Mouse (Mus musculus): ENCODE measurements at regions not wholly inside any gene's neighbourhood (a gene's known extent, or its start where the extent isn't known, plus 50 kb on each side); places are given as distances from the start of the nearest gene placed in this dataset.

DNA sequence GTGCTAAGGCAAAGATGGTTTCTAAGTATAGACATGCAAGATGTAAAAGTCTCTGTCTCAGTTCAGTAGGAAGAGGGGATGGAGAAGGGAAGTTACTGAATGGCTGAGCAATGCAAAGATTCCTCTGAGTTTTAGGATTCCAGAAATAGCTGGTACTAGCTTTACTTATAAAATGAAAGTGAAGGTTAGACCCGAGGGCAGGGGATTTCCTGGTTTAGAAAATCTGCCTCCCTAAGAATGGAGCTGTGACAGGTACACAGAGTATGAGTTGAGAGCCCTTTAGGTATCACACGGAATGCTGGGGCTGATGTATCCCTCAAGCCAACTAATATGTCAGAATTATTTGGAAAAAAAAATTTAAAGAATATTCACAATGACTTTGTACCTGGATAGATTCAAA is 69.0 kb upstream of the Ppp1r12a start:
- Histone ChIP-seq H3K27ac (ENCODE audit: control insufficient read depth, low read depth, low read length) (no peak overlapping the region), H3K79me2 (ENCODE audit: control insufficient read depth, insufficient read depth, low read length, poor library complexity) (no peaks in the 10 kb centered on the region), H3K9ac (ENCODE audit: control insufficient read depth, low read depth, low read length, poor library complexity, severe bottlenecking) (no peak overlapping the region), H3K27me3 (ENCODE audit: control insufficient read depth in 1 of 2, insufficient read depth in 2 of 2, low read length in 2 of 2) (no peaks in the 10 kb centered on the region), H3K4me1 (ENCODE audit: control insufficient read depth in 1 of 2, insufficient read depth in 2 of 2, low read length in 2 of 2) (peaks cover 0 to 5% of the 10 kb centered on the region in 2 experiments; a peak in 2 of 4 replicates), H3K36me3 (ENCODE audit: control insufficient read depth in 1 of 2, insufficient read depth in 2 of 2, low read length in 2 of 2) (peaks cover 0 to 4% of the 10 kb centered on the region in 2 experiments; a peak in 2 of 4 replicates), H3K4me3 (ENCODE audit: control insufficient read depth in 1 of 2, insufficient read depth in 1 of 2, low read depth in 2 of 2, low read length in 2 of 2) (no peak overlapping the region), H3K9me3 (replicated peaks; ENCODE audit: insufficient read depth, low read length) (no peaks in the 10 kb centered on the region)
- DNase-seq (ENCODE audit: low read depth, low spot score): no peak
- TF ChIP-seq RAD21 (IDR thresholded peaks at IDR 0.05; ENCODE audit: low read depth, low read length) (no peak), HCFC1 (IDR thresholded peaks at IDR 0.05; ENCODE audit: low read depth, low read length) (no peak)

DNA sequence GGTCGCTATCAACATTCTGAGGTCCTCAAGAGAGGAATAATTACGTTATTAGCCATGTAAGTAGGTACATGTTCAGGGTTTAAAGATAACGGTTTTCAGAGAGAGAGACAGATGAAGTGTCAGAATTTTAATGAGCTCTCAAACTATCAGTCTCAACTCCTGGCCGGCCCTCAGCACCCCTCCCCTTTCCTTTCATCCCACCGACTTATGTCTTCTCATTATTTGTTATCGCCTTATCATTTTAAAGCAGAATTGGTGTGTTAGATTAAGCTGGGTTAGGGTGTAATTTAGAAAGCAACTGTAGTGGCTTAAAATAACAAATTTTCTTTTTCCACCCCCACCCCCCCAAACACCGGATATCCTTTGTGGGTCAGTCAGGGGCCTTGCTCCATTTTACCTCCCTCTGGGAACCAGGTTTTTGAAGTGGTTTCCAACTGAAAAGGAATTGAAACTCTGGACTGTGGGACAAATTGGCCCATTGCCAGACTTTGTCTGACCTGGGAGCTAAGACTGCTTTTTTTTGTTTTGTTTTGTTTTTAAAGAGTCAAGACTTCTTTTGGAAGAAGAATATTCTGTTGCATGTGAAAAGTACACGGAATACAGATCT is 72.5 kb upstream of the Ppp1r12a start:
- Histone ChIP-seq H3K4me3 (ENCODE audit: control insufficient read depth in 1 of 2, insufficient read depth in 1 of 2, low read depth in 2 of 2, low read length in 2 of 2) (no peak overlapping the region; a peak in 1 of 4 replicates), H3K79me2 (ENCODE audit: control insufficient read depth, insufficient read depth, low read length, poor library complexity) (no peaks in the 10 kb centered on the region), H3K27ac (ENCODE audit: control insufficient read depth, low read depth, low read length) (peak overlapping the region; percentile 54), H3K36me3 (ENCODE audit: control insufficient read depth in 1 of 2, insufficient read depth in 2 of 2, low read length in 2 of 2) (peaks cover 0 to 4% of the 10 kb centered on the region in 2 experiments; a peak in 2 of 4 replicates), H3K27me3 (ENCODE audit: control insufficient read depth in 1 of 2, insufficient read depth in 2 of 2, low read length in 2 of 2) (no peaks in the 10 kb centered on the region), H3K9me3 (replicated peaks; ENCODE audit: insufficient read depth, low read length) (no peaks in the 10 kb centered on the region), H3K4me1 (ENCODE audit: control insufficient read depth in 1 of 2, insufficient read depth in 2 of 2, low read length in 2 of 2) (peaks cover 0 to 5% of the 10 kb centered on the region in 2 experiments; a peak in 2 of 4 replicates), H3K9ac (ENCODE audit: control insufficient read depth, low read depth, low read length, poor library complexity, severe bottlenecking) (no peak overlapping the region; the same call in 1 of the 2 replicates)
- TF ChIP-seq ETS1 (IDR thresholded peaks at IDR 0.05; ENCODE audit: low read depth, low read length): peak; percentile 61
- TF ChIP-seq ZC3H11A (IDR thresholded peaks at IDR 0.05; ENCODE audit: low read depth, low read length): no peak
- TF ChIP-seq UBTF (IDR thresholded peaks at IDR 0.05; ENCODE audit: borderline replicate concordance, insufficient read depth, low read depth, low read length): no peak
- TF ChIP-seq POLR2A (IDR thresholded peaks at IDR 0.05; ENCODE audit: control insufficient read depth in 1 of 2, insufficient read depth in 1 of 2, low read depth in 1 of 2, low read length in 2 of 2, poor library complexity in 1 of 2): no peak
- peak; percentile 71 for TF ChIP-seq TCF12 (IDR thresholded peaks at IDR 0.05; ENCODE audit: low read depth, low read length)
- TF ChIP-seq GATA1 (IDR thresholded peaks at IDR 0.05; ENCODE audit: low read depth, low read length): peak; percentile 62
- TF ChIP-seq RCOR1 (IDR thresholded peaks at IDR 0.05; ENCODE audit: low read depth, low read length): peak; percentile 54
- 0 out of 2 replicates have a peak, but pooled peaks have one; percentile 16 for TF ChIP-seq TAL1 (IDR thresholded peaks at IDR 0.05; ENCODE audit: low read length)
- TF ChIP-seq MAFK (IDR thresholded peaks at IDR 0.05; ENCODE audit: borderline replicate concordance, low read depth, low read length): 0 out of 2 replicates have a peak, but pooled peaks have one; percentile 6
- TF ChIP-seq SIN3A (IDR thresholded peaks at IDR 0.05; ENCODE audit: low read length): peak; percentile 68; the same call in 1 of the 2 replicates
- peak; percentile 40; the same call in 1 of the 2 replicates for TF ChIP-seq MYB (IDR thresholded peaks at IDR 0.05; ENCODE audit: low read depth, low read length)
- no peak for TF ChIP-seq KAT2A (conservative IDR thresholded peaks at IDR 0.05; ENCODE audit: low read depth, low read length)
- peak; percentile 80; the same call in 1 of the 2 replicates for TF ChIP-seq MAZ (IDR thresholded peaks at IDR 0.05; ENCODE audit: low read depth, low read length)
- peak; percentile 66 to 78 for TF ChIP-seq EP300 (IDR thresholded peaks at IDR 0.05; ENCODE audit: low read depth in 1 of 2, low read length in 2 of 2)
- DNase-seq (ENCODE audit: low read depth, low spot score): peak; percentile 65

Data from MEL (cell line).